Mouse (Mus musculus) midbrain, postnatal 0 days (tissue): ENCODE measurements at regions not wholly inside any gene's neighbourhood (a gene's known extent, or its start where the extent isn't known, plus 50 kb on each side); places are given as distances from the start of the nearest gene placed in this dataset.
"Not testable (repeated sequence)": the region's sequence is repeated elsewhere in the genome, so short reads cannot be mapped to it uniquely, and the experiment has no call there.

Experiments used
- ATAC-seq: fragments of 200-750 bp; cut with Nextera tagmentation; 2 replicates; pipeline ENCODE4 v1.8.0; 2017; ENCODE audit warnings: moderate number of reproducible peaks, mild to moderate bottlenecking, moderate TSS enrichment, moderate library complexity; ENCODE audit not compliant: low FRiP score
- DNase-seq: peaks from one replicate; pipeline ENCODE4 v3.0.0-alpha.2; 2015; ENCODE audit warnings: low spot score
- H3K27ac ChIP-seq: fragments of 300-500 bp; sonication (generic); 2 replicates; pipeline ENCODE4 v1.5.1; 2014; ENCODE audit warnings: low read depth, mild to moderate bottlenecking, low read length, mixed read lengths
- H3K27me3 ChIP-seq: fragments of 300-500 bp; sonication (generic); 2 replicates; pipeline ENCODE4 v1.6.1; 2014; ENCODE audit warnings: low read length, control low read depth, mixed read lengths; ENCODE audit not compliant: insufficient read depth
- H3K36me3 ChIP-seq: fragments of 300-500 bp; sonication (generic); 2 replicates; pipeline ENCODE4 v1.6.1; 2014; ENCODE audit warnings: low read length, control low read depth, mixed read lengths; ENCODE audit not compliant: insufficient read depth
- H3K4me1 ChIP-seq: fragments of 300-500 bp; sonication (generic); 2 replicates; pipeline ENCODE4 v1.6.1; 2014; ENCODE audit warnings: mild to moderate bottlenecking, control low read depth, antibody characterized with exemption, low read length, mixed read lengths; ENCODE audit not compliant: insufficient read depth
- H3K4me2 ChIP-seq: fragments of 300-500 bp; sonication (generic); 2 replicates; pipeline ENCODE4 v1.6.1; 2014; ENCODE audit warnings: low read depth, mild to moderate bottlenecking, low read length, mixed read lengths; ENCODE audit not compliant: poor library complexity, severe bottlenecking
- H3K4me3 ChIP-seq: fragments of 300-500 bp; sonication (generic); 2 replicates; pipeline ENCODE4 v1.5.1; 2014; ENCODE audit warnings: low read depth, mild to moderate bottlenecking, low read length, moderate library complexity
- H3K9ac ChIP-seq: fragments of 300-500 bp; sonication (generic); replicated peaks from 2 replicates; pipeline ENCODE4 v1.6.1; 2014; ENCODE audit warnings: mild to moderate bottlenecking, low read length, moderate library complexity, mixed read lengths; ENCODE audit not compliant: poor library complexity, severe bottlenecking
- H3K9me3 ChIP-seq: fragments of 300-500 bp; sonication (generic); 2 replicates; pipeline ENCODE4 v1.6.1; 2016; ENCODE audit warnings: low read length, control low read depth
- CTCF ChIP-seq: IDR thresholded peaks from 2 replicates; pipeline ENCODE4 v1.5.1; 2016; ENCODE audit warnings: antibody characterized with exemption, mild to moderate bottlenecking
- WGBS: fragments of 180-500 bp; shearing (Covaris S2); extraction: QIAGEN DNeasy Blood & Tissue Kit; methylation state at CpG from one replicate; pipeline ENCODE4 v1.1.7; 2014; 5-methylcytosine and 5-hydroxymethylcytosine counted together

GRCm38 (mm10) chr14:14518841-14519240 lies 117.7 kb downstream of the Olfr721-ps1 start:
- Histone ChIP-seq H3K4me1 (no peaks in the 10 kb centered on the region), H3K9ac (no peak overlapping the region), H3K9me3 (no peaks in the 10 kb centered on the region), H3K4me2 (no peak overlapping the region), H3K36me3 (no peaks in the 10 kb centered on the region), H3K27me3 (no peaks in the 10 kb centered on the region), H3K4me3 (no peak overlapping the region), H3K27ac (no peak overlapping the region)
- WGBS: 87% methylated on average over 2 of the region's 2 CpGs
- TF ChIP-seq CTCF: no peak
- ATAC-seq (no peak), DNase-seq (no peak)

GRCm38 (mm10) chr14:14520195-14520594 lies 119.1 kb downstream of the Olfr721-ps1 start:
- H3K36me3 ChIP-seq: no peaks in the 10 kb centered on the region
- ATAC-seq (no peak), DNase-seq (no peak)
- H3K9me3 ChIP-seq: no peaks in the 10 kb centered on the region
- H3K9ac ChIP-seq: no peak overlapping the region
- H3K4me2 ChIP-seq: no peak overlapping the region
- H3K4me1 ChIP-seq: no peaks in the 10 kb centered on the region
- no peak for TF ChIP-seq CTCF
- no peak overlapping the region for H3K27ac ChIP-seq
- H3K27me3 ChIP-seq: no peaks in the 10 kb centered on the region
- H3K4me3 ChIP-seq: no peak overlapping the region

GRCm38 (mm10) chr14:14521331-14521730 lies 120.2 kb downstream of the Olfr721-ps1 start:
- H3K27me3 ChIP-seq, DNase-seq, H3K4me3 ChIP-seq, H3K9ac ChIP-seq, ATAC-seq, H3K36me3 ChIP-seq, H3K4me1 ChIP-seq, H3K27ac ChIP-seq, H3K9me3 ChIP-seq, H3K4me2 ChIP-seq: not testable (repeated sequence)
- WGBS: 71% methylated on average over 6 of the region's 6 CpGs

- H3K36me3 ChIP-seq: no peaks in the 10 kb centered on the region
- H3K27ac ChIP-seq: no peak overlapping the region
- ATAC-seq (no peak), DNase-seq (no peak)
- no peak for TF ChIP-seq CTCF
- no peaks in the 10 kb centered on the region for H3K9me3 ChIP-seq
- H3K27me3 ChIP-seq: no peaks in the 10 kb centered on the region
- H3K9ac ChIP-seq: no peak overlapping the region
- no peak overlapping the region for H3K4me2 ChIP-seq
- H3K4me3 ChIP-seq: no peak overlapping the region
- WGBS: 95% methylated on average over 4 of the region's 4 CpGs
- no peaks in the 10 kb centered on the region for H3K4me1 ChIP-seq
Measured at GRCm38 (mm10) chr14:14525225-14525624, 124.1 kb downstream of the Olfr721-ps1 start.

GRCm38 (mm10) chr14:14528437-14528836 lies 127.3 kb downstream of the Olfr721-ps1 start:
- no peak for DNase-seq
- 95% methylated on average over 1 of the region's 1 CpGs for WGBS
- Histone ChIP-seq H3K27me3 (no peaks in the 10 kb centered on the region), H3K36me3 (no peaks in the 10 kb centered on the region), H3K9me3 (no peaks in the 10 kb centered on the region), H3K9ac (no peak overlapping the region), H3K27ac (no peak overlapping the region), H3K4me2 (no peak overlapping the region), H3K4me1 (no peaks in the 10 kb centered on the region), H3K4me3 (no peak overlapping the region)
- TF ChIP-seq CTCF: no peak
- ATAC-seq: no peak

- Histone ChIP-seq H3K27me3 (no peaks in the 10 kb centered on the region), H3K4me3 (no peak overlapping the region), H3K36me3 (no peaks in the 10 kb centered on the region), H3K9me3 (no peaks in the 10 kb centered on the region), H3K4me2 (no peak overlapping the region), H3K9ac (no peak overlapping the region), H3K4me1 (no peaks in the 10 kb centered on the region), H3K27ac (no peak overlapping the region)
- no peak for TF ChIP-seq CTCF
- DNase-seq (no peak), ATAC-seq (0 out of 2 replicates have a peak, but pooled peaks have one; percentile 7)
Measured at GRCm38 (mm10) chr14:14541206-14541605, 140.1 kb downstream of the Olfr721-ps1 start.

GRCm38 (mm10) chr14:14541705-14542104 lies 140.6 kb downstream of the Olfr721-ps1 start:
- no peak overlapping the region for H3K9ac ChIP-seq
- no peaks in the 10 kb centered on the region for H3K9me3 ChIP-seq
- H3K27me3 ChIP-seq: no peaks in the 10 kb centered on the region
- no peaks in the 10 kb centered on the region for H3K4me1 ChIP-seq
- DNase-seq (no peak), ATAC-seq (no peak)
- no peak overlapping the region for H3K4me2 ChIP-seq
- no peak overlapping the region for H3K4me3 ChIP-seq
- H3K36me3 ChIP-seq: no peaks in the 10 kb centered on the region
- no peak for TF ChIP-seq CTCF
- no peak overlapping the region for H3K27ac ChIP-seq
- 74% methylated on average over 3 of the region's 3 CpGs for WGBS
